Mouse (Mus musculus) MEL (cell line): ENCODE measurements at regions not wholly inside any gene's neighbourhood (a gene's known extent, or its start where the extent isn't known, plus 50 kb on each side); places are given as distances from the start of the nearest gene placed in this dataset.

Source experiments
- CHD1 ChIP-seq: IDR thresholded peaks from 2 replicates; pipeline ENCODE4 v1.6.1; 2012; ENCODE audit warnings: low read depth, mild to moderate bottlenecking, inconsistent platforms, low read length, improper control_type of control experiment
- CTCF ChIP-seq, 3 experiments: IDR thresholded peaks in 2 of 3; conservative IDR thresholded peaks in 1 of 3; 2 replicates each; pipeline ENCODE4 v1.5.1; 2011 to 2012; ENCODE audit warnings: low read length in 3 of 3, low read depth in 2 of 3, mild to moderate bottlenecking in 2 of 3, improper control_type of control experiment in 1 of 3, inconsistent platforms in 1 of 3, mixed read lengths in 1 of 3, moderate library complexity in 1 of 3; ENCODE audit not compliant: control insufficient read depth in 1 of 3, insufficient read depth in 1 of 3, poor library complexity in 1 of 3, severe bottlenecking in 1 of 3
- EP300 ChIP-seq, 2 experiments: IDR thresholded peaks; 2 replicates each; pipeline ENCODE4 v1.6.1; 2011; ENCODE audit warnings: improper control_type of control experiment in 2 of 2, low read length in 2 of 2, low read depth in 1 of 2, mild to moderate bottlenecking in 1 of 2
- GATA1 ChIP-seq: IDR thresholded peaks from 2 replicates; pipeline ENCODE4 v1.6.1; 2011; ENCODE audit warnings: low read depth, low read length, improper control_type of control experiment
- MXI1 ChIP-seq: IDR thresholded peaks from 2 replicates; pipeline ENCODE4 v1.6.1; 2011; ENCODE audit warnings: mild to moderate bottlenecking, low read depth, low read length, improper control_type of control experiment
- POLR2A ChIP-seq, 2 experiments: IDR thresholded peaks; 2 replicates each; pipeline ENCODE4 v1.6.1; 2011 to 2012; ENCODE audit warnings: low read length in 2 of 2, mild to moderate bottlenecking in 2 of 2, control low read depth in 1 of 2, improper control_type of control experiment in 1 of 2, low read depth in 1 of 2, moderate library complexity in 1 of 2; ENCODE audit not compliant: control insufficient read depth in 1 of 2, insufficient read depth in 1 of 2, poor library complexity in 1 of 2
- USF1 ChIP-seq: IDR thresholded peaks from 2 replicates; pipeline ENCODE4 v1.6.1; 2014; ENCODE audit warnings: low read depth, mild to moderate bottlenecking, inconsistent platforms, low read length, improper control_type of control experiment, moderate library complexity
- ZMIZ1 ChIP-seq: IDR thresholded peaks from 2 replicates; pipeline ENCODE4 v1.6.1; 2012; ENCODE audit warnings: low read depth, mild to moderate bottlenecking, inconsistent platforms, low read length, improper control_type of control experiment, moderate library complexity
- ZNF384 ChIP-seq: IDR thresholded peaks from 2 replicates; pipeline ENCODE4 v1.6.1; 2012; ENCODE audit warnings: low read depth, mild to moderate bottlenecking, inconsistent platforms, low read length, improper control_type of control experiment

DNA sequence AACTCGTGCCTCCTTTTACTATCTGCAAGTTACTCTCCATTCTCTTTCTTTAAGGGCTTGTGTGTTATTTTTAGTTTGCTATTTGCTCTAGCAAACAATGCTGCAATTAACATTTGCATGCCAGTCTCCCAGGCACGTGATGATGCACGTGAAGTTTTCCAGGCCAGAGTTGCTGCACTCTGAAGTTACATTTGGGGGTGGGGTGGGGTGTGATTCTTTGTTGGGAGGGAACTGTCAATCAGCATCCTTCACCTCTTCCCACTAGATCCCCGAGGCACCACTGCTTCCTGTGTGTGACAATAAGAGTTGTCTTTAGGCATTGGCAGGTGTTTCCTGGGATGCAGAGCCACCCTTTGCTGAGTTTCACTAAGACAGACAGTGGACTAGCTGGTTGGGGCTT lies 90.6 kb upstream of the Mkln1 start:
- TF ChIP-seq POLR2A (IDR thresholded peaks at IDR 0.05; ENCODE audit: control insufficient read depth in 1 of 2, insufficient read depth in 1 of 2, low read depth in 1 of 2, low read length in 2 of 2, poor library complexity in 1 of 2) = no peak
- TF ChIP-seq GATA1 = no peak
- no peak for TF ChIP-seq CTCF (IDR thresholded peaks at IDR 0.05 in 2 of 3, conservative IDR thresholded peaks at IDR 0.05 in 1 of 3; ENCODE audit: control insufficient read depth in 1 of 3, insufficient read depth in 1 of 3, low read depth in 2 of 3, low read length in 3 of 3, poor library complexity in 1 of 3, severe bottlenecking in 1 of 3)
- TF ChIP-seq CHD1 = no peak
- TF ChIP-seq EP300 (IDR thresholded peaks at IDR 0.05; ENCODE audit: low read depth in 1 of 2, low read length in 2 of 2) = no peak
- no peak for TF ChIP-seq USF1
- TF ChIP-seq ZNF384 = no peak
- TF ChIP-seq MXI1 = no peak
- TF ChIP-seq ZMIZ1 = no peak
